Mouse (Mus musculus): Measurements from ENCODE around the gene Shroom3.

GRCm38 (mm10) chr5:92959708-92960107 lies 276.5 kb downstream of the Shroom3 start:
- TF ChIP-seq KAT2A (IDR thresholded peaks at IDR 0.05; ENCODE audit: insufficient replicate concordance, low read length) (no peak), USF1 (IDR thresholded peaks at IDR 0.05; ENCODE audit: low read depth, low read length) (no peak)
